Mouse (Mus musculus): ENCODE results near the gene Hoxa4. TPM values are rescaled to one million over a fixed set of nuclear protein-coding genes. Genes with fewer than 3 reads are reported as not detected.

Gene Hoxa4
- polyA plus RNA-seq, 1 experiment from 2014 or later = not detected

DNA sequence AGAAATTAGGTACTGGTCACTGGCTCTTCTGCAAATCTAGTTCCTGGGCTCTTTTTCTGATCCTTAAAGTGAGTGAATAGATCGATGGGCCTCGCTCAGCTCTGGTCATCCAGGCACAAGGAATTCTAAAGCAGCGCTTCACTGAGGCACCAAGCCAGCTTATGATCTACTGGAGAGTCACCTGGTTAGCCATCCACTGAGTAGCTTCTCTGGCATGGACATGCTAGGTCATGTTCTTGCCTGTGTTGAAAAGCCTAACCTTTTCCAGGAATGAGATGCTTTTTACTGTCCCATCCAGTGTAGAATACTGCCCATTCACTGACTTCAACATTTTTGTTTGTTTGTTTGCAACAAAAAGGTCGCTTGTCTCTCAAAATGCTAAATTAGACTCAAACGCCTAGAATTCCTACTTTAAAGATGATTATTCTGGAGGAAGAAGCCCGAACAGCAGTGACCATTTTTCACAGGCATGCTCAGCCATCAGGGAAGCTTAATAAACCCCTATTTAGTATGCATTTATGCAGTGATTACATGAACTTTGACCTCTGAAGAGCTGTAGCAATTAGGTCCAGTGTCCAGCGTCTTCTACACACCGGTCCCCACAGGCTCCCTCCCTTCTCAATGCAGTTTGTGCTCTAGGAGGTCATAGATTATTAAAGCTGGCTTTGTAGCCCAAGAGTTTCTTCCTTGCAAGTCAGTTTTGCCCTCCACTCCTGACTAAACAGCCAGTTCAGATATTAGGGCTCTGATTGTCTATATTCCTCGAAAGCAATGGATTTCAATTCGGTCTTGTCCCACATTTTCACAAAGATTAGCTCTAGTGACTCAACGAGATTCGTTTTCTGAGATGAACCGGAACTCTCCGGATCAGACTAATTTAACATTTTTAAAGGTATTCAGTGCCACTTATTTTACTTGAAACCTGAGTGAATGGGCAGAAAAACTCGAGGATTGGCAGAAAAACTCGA, 39.0 kb downstream of the Hoxa4 start:
- DNase-seq (ENCODE audit: low spot score) = no peak
- 2% methylated on average over 16 of the region's 16 CpGs for WGBS
- Histone ChIP-seq H3K27me3 (ENCODE audit: control insufficient read depth, insufficient read depth, low read length) (peaks cover 90% of the 10 kb centered on the region), H3K36me3 (ENCODE audit: control insufficient read depth, insufficient read depth, low read length) (no peaks in the 10 kb centered on the region), H3K4me3 (ENCODE audit: low read depth, low read length) (no peak overlapping the region), H3K4me1 (replicated peaks; ENCODE audit: control insufficient read depth, insufficient read depth, low read length) (no peaks in the 10 kb centered on the region), H3K9me3 (ENCODE audit: control insufficient read depth, low read length) (no peaks in the 10 kb centered on the region), H3K9ac (ENCODE audit: low read length) (no peak overlapping the region), H3K4me2 (ENCODE audit: low read depth, low read length, severe bottlenecking) (no peak overlapping the region), H3K27ac (ENCODE audit: low read depth, low read length) (no peak overlapping the region)
- ATAC-seq (replicated peaks; ENCODE audit: low FRiP score) = no peak

- DNase-seq (ENCODE audit: low spot score) = no peak
- no peak overlapping the region for H3K9ac ChIP-seq (ENCODE audit: low read length)
- no peaks in the 10 kb centered on the region for H3K4me1 ChIP-seq (replicated peaks; ENCODE audit: control insufficient read depth, insufficient read depth, low read length)
- no peak overlapping the region for H3K27ac ChIP-seq (ENCODE audit: low read depth, low read length)
- no peak for ATAC-seq (replicated peaks; ENCODE audit: low FRiP score)
- WGBS = 4% methylated on average over 4 of the region's 4 CpGs
- H3K9me3 ChIP-seq (ENCODE audit: control insufficient read depth, low read length) = no peaks in the 10 kb centered on the region
- H3K36me3 ChIP-seq (ENCODE audit: control insufficient read depth, insufficient read depth, low read length) = no peaks in the 10 kb centered on the region
- H3K4me3 ChIP-seq (ENCODE audit: low read depth, low read length) = no peak overlapping the region
- peaks cover 83% of the 10 kb centered on the region for H3K27me3 ChIP-seq (ENCODE audit: control insufficient read depth, insufficient read depth, low read length)
- no peak overlapping the region for H3K4me2 ChIP-seq (ENCODE audit: low read depth, low read length, severe bottlenecking)
Observed at GRCm38 (mm10) chr6:52151571-52151970, 40.0 kb downstream of the Hoxa4 start.

DNA sequence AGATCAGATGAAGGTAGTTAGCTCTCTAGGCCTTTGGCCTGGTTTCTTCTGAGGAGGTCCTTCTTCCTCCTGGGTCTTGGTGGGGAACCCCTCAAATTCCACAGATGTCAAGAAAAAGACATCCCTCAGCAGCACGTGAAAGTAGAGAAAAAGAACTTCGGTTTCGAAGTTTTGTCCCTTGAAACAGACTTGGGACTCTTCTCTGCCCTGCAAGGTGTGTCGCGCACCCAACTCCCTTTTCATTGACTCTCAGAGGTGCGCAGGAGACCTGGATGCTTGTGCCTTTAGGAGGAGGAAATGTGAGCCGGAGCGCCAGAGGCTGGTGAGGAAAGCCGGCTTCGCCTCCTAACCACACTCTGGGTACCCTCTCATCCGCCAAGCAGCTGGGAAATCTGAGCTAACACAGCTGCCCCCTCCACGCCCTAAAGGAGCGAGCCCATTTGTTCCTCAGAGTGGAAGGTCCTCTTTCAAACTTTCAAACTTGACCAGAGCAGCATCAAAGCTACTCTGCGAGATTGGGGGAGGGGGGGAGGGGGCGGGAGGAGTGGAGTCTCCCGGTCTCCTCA, 41.1 kb downstream of the Hoxa4 start:
- no peak overlapping the region for H3K9ac ChIP-seq (ENCODE audit: low read length)
- no peak overlapping the region for H3K27ac ChIP-seq (ENCODE audit: low read depth, low read length)
- no peaks in the 10 kb centered on the region for H3K36me3 ChIP-seq (ENCODE audit: control insufficient read depth, insufficient read depth, low read length)
- WGBS = 3% methylated on average over 16 of the region's 16 CpGs
- H3K9me3 ChIP-seq (ENCODE audit: control insufficient read depth, low read length) = no peaks in the 10 kb centered on the region
- DNase-seq (ENCODE audit: low spot score) = peak; percentile 57
- no peaks in the 10 kb centered on the region for H3K4me1 ChIP-seq (replicated peaks; ENCODE audit: control insufficient read depth, insufficient read depth, low read length)
- peaks cover 79% of the 10 kb centered on the region for H3K27me3 ChIP-seq (ENCODE audit: control insufficient read depth, insufficient read depth, low read length)
- no peak overlapping the region for H3K4me3 ChIP-seq (ENCODE audit: low read depth, low read length)
- no peak for ATAC-seq (replicated peaks; ENCODE audit: low FRiP score)
- H3K4me2 ChIP-seq (ENCODE audit: low read depth, low read length, severe bottlenecking) = no peak overlapping the region

MicroRNA genes within 50 kb of the gene (microRNA counts, 519-probe panel; counts per million panel counts)
- 31.2 counts per million for microRNA mmu-miR-196b

Small RNA genes within 50 kb of the gene (microRNA-seq; reads per million reads assigned to microRNA genes)
- gene Mir196b (ENCODE audit: insufficient number of aligned reads) = 9.3 reads per million, percentile 3 among the genes with 10 or more reads in this experiment

Other genes starting within 250 kb of the Hoxa4 start
- 6.1 and 7.7 TPM in 2 replicates for gene Skap2, start 179.2 kb downstream of the Hoxa4 start, polyA plus RNA-seq (2014; fragmentation: Nextera tagmentation; extraction: Ambion mirVana)
- gene Hoxa1, start 33.4 kb downstream of the Hoxa4 start, polyA plus RNA-seq (2014; fragmentation: Nextera tagmentation; extraction: Ambion mirVana) = 0.43 TPM in 1 of 2 replicates, not detected in the other
- not detected in 2 replicates for gene Hoxa2, start 26.9 kb downstream of the Hoxa4 start, polyA plus RNA-seq (2014; fragmentation: Nextera tagmentation; extraction: Ambion mirVana)
- gene 5730596B20Rik, start 14.3 kb downstream of the Hoxa4 start, polyA plus RNA-seq (2014; fragmentation: Nextera tagmentation; extraction: Ambion mirVana) = not detected in 2 replicates
- gene Hoxa5, start 12.8 kb upstream of the Hoxa4 start, polyA plus RNA-seq (2014; fragmentation: Nextera tagmentation; extraction: Ambion mirVana) = not detected in 2 replicates
- gene Hoxa6, start 17.0 kb upstream of the Hoxa4 start, polyA plus RNA-seq (2014; fragmentation: Nextera tagmentation; extraction: Ambion mirVana) = not detected in 2 replicates
- gene Hoxa3, start 21.6 kb upstream of the Hoxa4 start, polyA plus RNA-seq (2014; fragmentation: Nextera tagmentation; extraction: Ambion mirVana) = not detected in 2 replicates
- gene Gm28308, start 21.6 kb upstream of the Hoxa4 start, polyA plus RNA-seq (2014; fragmentation: Nextera tagmentation; extraction: Ambion mirVana) = not detected in 2 replicates
- not detected in 2 replicates for gene Hoxa7, start 30.1 kb upstream of the Hoxa4 start, polyA plus RNA-seq (2014; fragmentation: Nextera tagmentation; extraction: Ambion mirVana)
- gene Hoxa9, start 39.3 kb upstream of the Hoxa4 start, polyA plus RNA-seq (2014; fragmentation: Nextera tagmentation; extraction: Ambion mirVana) = not detected in 2 replicates
- gene Hoxa10, start 49.1 kb upstream of the Hoxa4 start, polyA plus RNA-seq (2014; fragmentation: Nextera tagmentation; extraction: Ambion mirVana) = not detected in 2 replicates
- gene Hoxa11, start 54.1 kb upstream of the Hoxa4 start, polyA plus RNA-seq (2014; fragmentation: Nextera tagmentation; extraction: Ambion mirVana) = not detected in 2 replicates
- not detected in 2 replicates for gene Hoxa13, start 69.1 kb upstream of the Hoxa4 start, polyA plus RNA-seq (2014; fragmentation: Nextera tagmentation; extraction: Ambion mirVana)
- gene Evx1, start 121.7 kb upstream of the Hoxa4 start, polyA plus RNA-seq (2014; fragmentation: Nextera tagmentation; extraction: Ambion mirVana) = not detected in 2 replicates

All from forebrain, embryonic 11.5 days (tissue).